Mouse (Mus musculus) kidney, embryonic 16.5 days (tissue): Measurements from ENCODE around the gene Cacna1c. TPM values are rescaled to one million over a fixed set of nuclear protein-coding genes. Genes with fewer than 3 reads are reported as not detected.

Source experiments
- ATAC-seq: fragments of 200-750 bp; cut with Nextera tagmentation; 2 replicates; pipeline ENCODE4 v1.8.0; 2017; ENCODE audit warnings: moderate TSS enrichment; ENCODE audit not compliant: low FRiP score, low TSS enrichment
- H3K27ac ChIP-seq: fragments of 300-500 bp; sonication (generic); 2 replicates; pipeline ENCODE4 v1.5.1; 2014; ENCODE audit warnings: low read length
- H3K27me3 ChIP-seq: fragments of 300-500 bp; sonication (generic); 2 replicates; pipeline ENCODE4 v1.6.1; 2014; ENCODE audit warnings: low read length, control low read depth, mixed read lengths; ENCODE audit not compliant: insufficient read depth
- H3K36me3 ChIP-seq: fragments of 300-500 bp; sonication (generic); 2 replicates; pipeline ENCODE4 v1.6.1; 2014; ENCODE audit warnings: low read length, control low read depth, mixed read lengths; ENCODE audit not compliant: insufficient read depth
- H3K4me1 ChIP-seq: fragments of 300-500 bp; sonication (generic); 2 replicates; pipeline ENCODE4 v1.6.1; 2014; ENCODE audit warnings: low read length, control low read depth, mixed read lengths; ENCODE audit not compliant: insufficient read depth
- H3K4me2 ChIP-seq: fragments of 300-500 bp; sonication (generic); replicated peaks from 2 replicates; pipeline ENCODE4 v1.6.1; 2014; ENCODE audit warnings: low read depth, low read length
- H3K4me3 ChIP-seq: fragments of 300-500 bp; sonication (generic); 2 replicates; pipeline ENCODE4 v1.5.1; 2014; ENCODE audit warnings: mild to moderate bottlenecking, low read length
- H3K9ac ChIP-seq: fragments of 300-500 bp; sonication (generic); replicated peaks from 2 replicates; pipeline ENCODE4 v1.6.1; 2014; ENCODE audit warnings: low read length
- H3K9me3 ChIP-seq: fragments of 300-500 bp; sonication (generic); 2 replicates; pipeline ENCODE4 v1.6.1; 2016; ENCODE audit warnings: low read length, control low read depth
- WGBS: fragments of 180-500 bp; shearing (Covaris S2); extraction: QIAGEN DNeasy Blood & Tissue Kit; methylation state at CpG from one replicate; pipeline ENCODE4 v1.1.7; 2014; 5-methylcytosine and 5-hydroxymethylcytosine counted together
- polyA plus RNA-seq: library from polyadenylated mRNA; unstranded; fragments of >200 nt; fragmentation: Nextera tagmentation; extraction: Ambion mirVana; gene quantifications from 2 replicates; pipeline ENCODE4 v1.2.1, GENCODE M21; 2015

Cacna1c gene
- polyA plus RNA-seq, result 1.4 and 2.6 TPM in 2 replicates

- Histone ChIP-seq H3K4me1 (peaks cover 13% of the 10 kb centered on the region; the same call in 1 of the 2 replicates), H3K4me3 (no peak within 1 kb of the TSS), H3K27ac (no peak within 1 kb of the TSS), H3K4me2 (no peak within 1 kb of the TSS), H3K27me3 (no peaks in the 10 kb centered on the region), H3K9me3 (no peaks in the 10 kb centered on the region), H3K36me3 (no peaks in the 10 kb centered on the region; the same call in 1 of the 2 replicates), H3K9ac (no peak within 1 kb of the TSS)
- ATAC-seq, result peak; percentile 27; the same call in 1 of the 2 replicates
- 55% methylated on average over 17 of the region's 17 CpGs for WGBS
Observed at GRCm38 (mm10) chr6:119196382-119197305, at the start of gene Cacna1c. Gene Cacna1c, minus strand, starts transcription at chr6:119196418.

- Histone ChIP-seq H3K36me3 (no peaks in the 10 kb centered on the region), H3K9me3 (peaks cover 4% of the 10 kb centered on the region), H3K4me2 (no peak overlapping the region), H3K9ac (no peak overlapping the region), H3K4me1 (peaks cover 6% of the 10 kb centered on the region; the same call in 1 of the 2 replicates), H3K27me3 (no peaks in the 10 kb centered on the region), H3K4me3 (no peak overlapping the region), H3K27ac (no peak overlapping the region)
- WGBS, result 43% methylated on average over 21 of the region's 21 CpGs
- ATAC-seq, result no peak
Observed at GRCm38 (mm10) chr6:119240871-119241705, 44.9 kb upstream of the Cacna1c start.

- 44% methylated on average over 7 of the region's 7 CpGs for WGBS
- no peak overlapping the region for H3K9ac ChIP-seq
- H3K4me1 ChIP-seq, result peaks cover 6% of the 10 kb centered on the region; the same call in 1 of the 2 replicates
- H3K27ac ChIP-seq, result no peak overlapping the region
- H3K27me3 ChIP-seq, result no peaks in the 10 kb centered on the region
- no peak overlapping the region for H3K4me2 ChIP-seq
- H3K4me3 ChIP-seq, result no peak overlapping the region
- no peaks in the 10 kb centered on the region for H3K36me3 ChIP-seq
- ATAC-seq, result no peak
- H3K9me3 ChIP-seq, result no peaks in the 10 kb centered on the region
Observed at GRCm38 (mm10) chr6:119240256-119240655, 44.0 kb upstream of the Cacna1c start.

- Histone ChIP-seq H3K4me1 (peaks cover 6% of the 10 kb centered on the region; the same call in 1 of the 2 replicates), H3K27me3 (no peaks in the 10 kb centered on the region), H3K4me3 (no peak overlapping the region), H3K36me3 (no peaks in the 10 kb centered on the region), H3K4me2 (no peak overlapping the region), H3K9ac (no peak overlapping the region), H3K9me3 (no peaks in the 10 kb centered on the region), H3K27ac (no peak overlapping the region)
- no peak for ATAC-seq
- WGBS, result 79% methylated on average over 5 of the region's 5 CpGs
Observed at GRCm38 (mm10) chr6:119239341-119240005, 43.3 kb upstream of the Cacna1c start.

- no peaks in the 10 kb centered on the region for H3K27me3 ChIP-seq
- H3K9me3 ChIP-seq, result no peaks in the 10 kb centered on the region
- peaks cover 6% of the 10 kb centered on the region; the same call in 1 of the 2 replicates for H3K4me1 ChIP-seq
- H3K4me2 ChIP-seq, result no peak overlapping the region
- H3K4me3 ChIP-seq, result no peak overlapping the region
- ATAC-seq, result no peak
- H3K9ac ChIP-seq, result no peak overlapping the region
- H3K36me3 ChIP-seq, result no peaks in the 10 kb centered on the region
- WGBS, result 65% methylated on average over 8 of the region's 8 CpGs
- no peak overlapping the region for H3K27ac ChIP-seq
Observed at GRCm38 (mm10) chr6:119237427-119237989, 41.3 kb upstream of the Cacna1c start.

GRCm38 (mm10) chr6:119236241-119236640 is 40.0 kb upstream of the Cacna1c start, which contains the start of gene Cacna2d4:
Gene Cacna2d4, plus strand, starts transcription at chr6:119236526.
- H3K36me3 ChIP-seq, result no peaks in the 10 kb centered on the region
- H3K27me3 ChIP-seq, result no peaks in the 10 kb centered on the region
- WGBS, result 86% methylated on average over 1 of the region's 1 CpGs
- H3K4me1 ChIP-seq, result peaks cover 4% of the 10 kb centered on the region; the same call in 1 of the 2 replicates
- no peak within 1 kb of the TSS for H3K9ac ChIP-seq
- H3K9me3 ChIP-seq, result no peaks in the 10 kb centered on the region
- H3K27ac ChIP-seq, result no peak within 1 kb of the TSS
- H3K4me3 ChIP-seq, result no peak within 1 kb of the TSS
- no peak within 1 kb of the TSS for H3K4me2 ChIP-seq
- no peak for ATAC-seq

- H3K9me3 ChIP-seq, result no peaks in the 10 kb centered on the region
- no peak overlapping the region for H3K4me3 ChIP-seq
- no peak overlapping the region for H3K4me2 ChIP-seq
- WGBS, result 71% methylated on average over 5 of the region's 5 CpGs
- H3K27me3 ChIP-seq, result no peaks in the 10 kb centered on the region
- H3K9ac ChIP-seq, result no peak overlapping the region
- H3K27ac ChIP-seq, result no peak overlapping the region
- no peak for ATAC-seq
- no peaks in the 10 kb centered on the region for H3K4me1 ChIP-seq
- no peaks in the 10 kb centered on the region for H3K36me3 ChIP-seq
Observed at GRCm38 (mm10) chr6:119235441-119235840, 39.2 kb upstream of the Cacna1c start.

- no peaks in the 10 kb centered on the region for H3K9me3 ChIP-seq
- no peaks in the 10 kb centered on the region for H3K4me1 ChIP-seq
- 8% methylated on average over 3 of the region's 3 CpGs for WGBS
- no peak for ATAC-seq
- no peaks in the 10 kb centered on the region for H3K27me3 ChIP-seq
- H3K4me2 ChIP-seq, result no peak overlapping the region
- no peaks in the 10 kb centered on the region for H3K36me3 ChIP-seq
- H3K27ac ChIP-seq, result no peak overlapping the region
- H3K4me3 ChIP-seq, result no peak overlapping the region
- H3K9ac ChIP-seq, result no peak overlapping the region
Observed at GRCm38 (mm10) chr6:119233066-119233465, 36.8 kb upstream of the Cacna1c start.
